Mouse (Mus musculus) mature B cell (primary cell): ENCODE results near the gene Rfk.

Experiments used
- in situ Hi-C: fragments of 300-500 bp; cut with MboI; formaldehyde crosslinking; loops from 2 replicates; pipeline ENCODE4 v1.14.3; 2019

Gene Rfk

GRCm38 (mm10) chr19:17443581-17443980 is 49.7 kb downstream of the Rfk start:
- in situ Hi-C loops, result no loop called here
